In genomic region chr14:31664903-31665565, GRCm38 (mm10) we compare ENCODE assay signal across 9 mouse cellular contexts. TPM values are rescaled to one million over a fixed set of nuclear protein-coding genes. Genes with fewer than 3 reads are reported as not detected.
DNase-seq lines count a peak whose midpoint lies in the region; ATAC-seq lines count a peak whose summit lies in the region.
"Had no signal": no experiment of that assay in that cellular context is flagged by ENCODE, and none has a peak within 500 bp of the region (broad histone marks: within the 10 kb centered on the region; RNA-seq: fewer than 3 reads in every experiment).

No protein-coding gene starts in this region.

- WGBS in kidney, embryonic 16.5 days = 55% methylated on average over 12 of the region's 12 CpGs
- WGBS in neural tube, embryonic 15.5 days = 43% methylated on average over 12 of the region's 12 CpGs

- H3K27ac ChIP-seq in kidney, embryonic 16.5 days (ENCODE audit: low read length) = 0 out of 2 replicates have a peak overlapping the region, but pooled peaks have one; percentile 13
- peak overlapping the region; percentile 99 for H3K27ac ChIP-seq in neural tube, embryonic 15.5 days (replicated peaks)

- peaks cover 43% of the 10 kb centered on the region for H3K4me1 ChIP-seq in kidney, embryonic 16.5 days (ENCODE audit: insufficient read depth, low read length)
- peaks cover 64% of the 10 kb centered on the region for H3K4me1 ChIP-seq in neural tube, embryonic 15.5 days

- no peak overlapping the region for H3K4me3 ChIP-seq in kidney, embryonic 16.5 days (ENCODE audit: low read length)
- H3K4me3 ChIP-seq in neural tube, embryonic 15.5 days (replicated peaks) = no peak overlapping the region

- H3K9me3 ChIP-seq in kidney, embryonic 16.5 days (ENCODE audit: low read length) = no peaks in the 10 kb centered on the region
- no peaks in the 10 kb centered on the region for H3K9me3 ChIP-seq in neural tube, embryonic 15.5 days (replicated peaks)

- peaks cover 10% of the 10 kb centered on the region for H3K36me3 ChIP-seq in kidney, embryonic 16.5 days (ENCODE audit: insufficient read depth, low read length)
- no peaks in the 10 kb centered on the region for H3K36me3 ChIP-seq in neural tube, embryonic 15.5 days

- no peak for DNase-seq in kidney, adult 8-10 months
- DNase-seq in T-cell, adult 2 months (ENCODE audit: low spot score) = peak; percentile 67
- peak; percentile 78 for DNase-seq in induced T-regulatory cell, adult 2 months (ENCODE audit: low read depth)
- no peak for DNase-seq in cerebellum, adult 9-10 months
- no peak for DNase-seq in gastrocnemius, postnatal 10 days
- DNase-seq: gastrocnemius, postnatal 25 days had no signal

- no peak overlapping the region for H3K9ac ChIP-seq in kidney, embryonic 16.5 days (replicated peaks; ENCODE audit: low read length)
- no peak overlapping the region; the same call in 1 of the 2 replicates for H3K9ac ChIP-seq in neural tube, embryonic 15.5 days (replicated peaks)

- no peaks in the 10 kb centered on the region for H3K27me3 ChIP-seq in kidney, embryonic 16.5 days (ENCODE audit: insufficient read depth, low read length)
- no peaks in the 10 kb centered on the region for H3K27me3 ChIP-seq in neural tube, embryonic 15.5 days (replicated peaks)

- H3K4me2 ChIP-seq in kidney, embryonic 16.5 days (replicated peaks; ENCODE audit: low read depth, low read length) = no peak overlapping the region
- no peak overlapping the region for H3K4me2 ChIP-seq in neural tube, embryonic 15.5 days

- no peak for ATAC-seq in kidney, embryonic 16.5 days (ENCODE audit: low FRiP score, low TSS enrichment)
- ATAC-seq in neural tube, embryonic 15.5 days (ENCODE audit: low FRiP score) = no peak
- ATAC-seq in cerebellum, adult (ENCODE audit: insufficient number of reproducible peaks, low FRiP score, low TSS enrichment) = no peak

RNA-seq across cellular contexts. Expression of gene Hacl1, which starts 23.9 kb away (rescaled TPM):
- polyA plus RNA-seq in kidney, embryonic 16.5 days (2015; fragmentation: Nextera tagmentation; extraction: Ambion mirVana) = 27.0 and 39.3 TPM in 2 replicates
- polyA plus RNA-seq in neural tube, embryonic 15.5 days (2015; fragmentation: Nextera tagmentation; extraction: Ambion mirVana) = 7.9 and 11.0 TPM in 2 replicates
- 10 to 100 TPM; 10.9 to 12.3 TPM for total RNA-seq in gastrocnemius, postnatal 10 days (2021)

RNA-seq across cellular contexts. Expression of gene Btd, which starts 24.2 kb away (rescaled TPM):
- polyA plus RNA-seq in kidney, embryonic 16.5 days (2015; fragmentation: Nextera tagmentation; extraction: Ambion mirVana) = 46.6 and 50.3 TPM in 2 replicates
- polyA plus RNA-seq in neural tube, embryonic 15.5 days (2015; fragmentation: Nextera tagmentation; extraction: Ambion mirVana) = 15.6 and 19.0 TPM in 2 replicates
- 10 to 100 TPM; 11.0 to 11.1 TPM for total RNA-seq in gastrocnemius, postnatal 10 days (2021)

RNA-seq across cellular contexts. Expression of gene Gm49387, which starts 24.4 kb away (rescaled TPM):
- polyA plus RNA-seq in kidney, embryonic 16.5 days (2015; fragmentation: Nextera tagmentation; extraction: Ambion mirVana) = 7.3 and 8.0 TPM in 2 replicates
- polyA plus RNA-seq in neural tube, embryonic 15.5 days (2015; fragmentation: Nextera tagmentation; extraction: Ambion mirVana) = 0.24 and 0.59 TPM in 2 replicates
- under 1 TPM in 1 of 2 experiments, not detected in 1; 0.56 TPM for total RNA-seq in gastrocnemius, postnatal 10 days (2021)

Comparison
In these comparisons a context has a peak if more than half of its experiments do, and no peak if none do; other contexts are left out.
1. DNase-seq: peak in T-cell, adult 2 months (single experiment) and induced T-regulatory cell, adult 2 months (single experiment); none in kidney, adult 8-10 months (0 of 2), cerebellum, adult 9-10 months (single experiment) and gastrocnemius, postnatal 10 days (single experiment).